Mouse (Mus musculus): ENCODE results near the gene Zbtb16.

Gene Zbtb16

GRCm38 (mm10) chr9:48835631-48836565 is at the start of gene Zbtb16:
Gene Zbtb16 (minus strand): TSS chr9:48836222.
- DNase-seq (ENCODE audit: low spot score): peak; percentile 69

GRCm38 (mm10) chr9:48872896-48873295 is 36.9 kb upstream of the Zbtb16 start:
- no peak for DNase-seq (ENCODE audit: low spot score)

DNA sequence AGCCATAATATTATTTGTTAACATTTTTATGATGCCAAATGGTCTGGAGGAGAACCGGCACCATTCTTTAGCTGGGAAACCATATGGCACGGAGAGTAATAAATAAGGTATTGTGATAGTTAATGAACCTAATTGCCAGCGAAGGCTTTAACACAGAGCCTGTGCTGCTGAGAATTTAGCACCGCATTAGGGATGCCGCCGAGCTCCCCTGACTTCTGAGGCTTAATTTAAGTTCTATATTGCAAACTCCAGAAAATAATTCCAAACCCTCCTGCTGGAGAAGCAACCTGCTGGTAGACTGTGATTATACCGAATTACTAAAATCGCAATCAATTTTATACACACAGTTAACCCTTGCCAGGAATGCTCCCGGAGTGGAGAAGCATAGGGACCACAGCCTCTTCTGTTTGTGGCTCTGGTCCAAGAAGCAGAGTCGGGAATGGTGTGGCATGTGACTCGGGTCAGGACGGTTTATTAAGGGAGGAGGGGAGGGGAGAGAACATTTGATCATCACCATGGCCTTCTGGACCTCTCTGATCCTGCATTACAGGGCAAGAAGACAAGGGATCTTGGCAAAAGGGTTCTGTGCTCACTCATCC is 30.6 kb upstream of the Zbtb16 start:
- no peak for DNase-seq (ENCODE audit: low spot score)

DNA sequence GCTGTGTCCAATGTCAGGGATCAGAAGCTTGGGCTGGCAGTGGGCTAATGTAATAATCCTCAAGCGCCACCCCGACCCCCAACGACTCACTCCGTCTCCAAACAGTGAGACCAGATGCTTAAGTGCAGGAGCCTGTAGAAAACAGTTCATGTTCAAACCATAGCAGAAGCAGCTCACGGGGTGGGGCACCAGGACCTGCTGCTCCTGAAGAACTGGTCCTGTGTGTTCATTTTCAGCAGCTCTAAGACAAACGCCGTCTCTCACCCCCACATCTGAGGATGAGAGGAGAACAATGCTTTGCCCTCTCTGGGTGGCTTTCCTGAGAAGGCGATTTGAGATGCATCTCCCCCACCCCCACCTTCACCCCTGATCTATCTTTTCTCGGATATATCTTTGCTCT is 29.2 kb upstream of the Zbtb16 start:
- no peak for DNase-seq (ENCODE audit: low spot score)

DNA sequence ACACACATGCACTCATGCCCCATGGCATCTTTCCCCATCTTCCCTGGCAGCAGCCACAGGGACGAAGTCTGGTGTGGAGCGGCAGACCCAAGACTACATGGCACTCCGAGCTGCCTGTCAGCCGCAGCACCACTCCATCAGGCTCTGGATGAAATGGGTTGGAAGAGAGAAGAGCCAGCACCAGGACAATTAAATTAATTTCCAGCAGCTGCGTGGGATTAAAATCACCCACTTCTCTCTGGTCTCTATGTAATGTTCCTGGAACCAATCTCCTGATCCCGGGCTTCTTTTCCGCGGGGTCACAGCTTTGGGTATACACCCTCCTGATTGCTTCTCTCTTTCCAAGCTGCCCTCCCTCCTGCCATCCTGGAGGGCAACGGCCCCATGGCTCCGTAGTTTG is 25.5 kb upstream of the Zbtb16 start:
- DNase-seq (ENCODE audit: low spot score): no peak

- DNase-seq (ENCODE audit: low spot score): peak; percentile 44
Observed at GRCm38 (mm10) chr9:48860526-48860845, 24.5 kb upstream of the Zbtb16 start.

DNA sequence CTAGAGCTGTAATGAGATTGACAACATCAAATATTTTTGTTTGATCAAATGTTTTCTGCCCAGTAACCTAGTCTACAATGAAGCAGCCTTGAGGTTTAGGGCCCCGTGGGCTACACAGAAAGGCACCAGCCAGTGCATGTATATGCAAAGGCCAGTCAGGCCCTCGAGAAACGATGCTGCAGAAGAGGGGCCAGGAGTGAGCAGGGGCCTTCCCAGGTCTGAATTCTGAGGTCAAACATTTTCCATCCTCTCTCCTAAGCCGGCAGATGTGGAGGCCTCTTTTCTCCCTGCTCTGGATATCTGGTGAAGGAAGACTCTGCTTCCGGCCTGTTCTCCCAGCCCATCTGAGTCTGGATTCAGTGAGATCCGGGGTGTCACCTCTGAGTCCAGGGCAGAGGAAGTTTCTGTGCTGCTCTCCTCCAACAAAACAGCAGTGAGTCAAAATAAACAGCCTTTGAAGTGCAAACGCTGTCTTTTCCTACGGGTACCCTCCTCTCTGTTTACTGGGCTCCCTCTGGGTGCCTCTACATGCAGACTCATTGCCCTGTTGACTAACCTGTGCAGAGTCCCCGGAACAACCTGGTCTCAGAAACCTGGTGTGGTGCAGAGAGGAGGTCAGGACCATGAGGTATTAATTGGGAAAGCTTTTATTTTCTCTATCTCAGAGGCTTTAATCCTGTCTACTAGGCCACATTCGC is 24.0 kb upstream of the Zbtb16 start:
- no peak for DNase-seq (ENCODE audit: low spot score)

DNA sequence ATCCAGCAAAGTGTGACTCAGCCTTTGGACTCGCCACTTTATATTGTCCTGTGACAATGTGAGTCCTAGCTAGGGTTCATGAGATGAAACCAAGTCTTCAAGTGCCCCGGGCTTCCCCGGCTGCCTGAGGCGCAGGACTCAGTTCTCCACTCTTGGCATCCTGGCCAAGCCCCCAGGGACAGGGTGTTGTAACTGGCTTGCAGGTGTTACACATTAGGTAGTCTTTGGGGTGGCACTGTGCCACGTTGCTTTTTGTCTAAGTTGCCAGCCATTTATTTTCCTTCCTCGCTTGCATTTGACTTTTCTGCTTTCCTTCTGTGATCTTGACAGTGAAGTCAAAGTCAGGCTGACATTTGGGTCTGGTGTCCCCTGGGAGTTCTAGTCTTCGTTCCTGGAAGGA is 21.9 kb upstream of the Zbtb16 start:
- no peak for DNase-seq (ENCODE audit: low spot score)

DNA sequence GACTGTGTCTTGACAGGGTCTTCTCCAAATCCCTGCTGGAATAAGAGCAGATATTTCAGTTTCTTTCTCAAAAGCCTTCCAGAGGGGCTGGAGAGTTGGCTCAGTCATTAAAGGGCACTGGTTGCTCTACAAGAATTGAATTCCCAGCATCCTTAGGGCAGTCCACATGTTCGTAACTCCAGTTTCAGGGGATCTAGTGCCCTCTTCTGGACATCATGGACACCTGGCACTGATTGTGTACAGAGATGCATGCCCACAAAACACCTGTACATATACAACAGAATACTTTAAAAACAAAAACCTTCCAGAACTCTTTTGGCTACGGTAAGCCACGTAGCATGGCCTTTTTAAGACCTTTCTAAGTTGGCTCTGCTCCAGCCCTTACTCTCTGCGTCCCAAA is 20.2 kb upstream of the Zbtb16 start:
- no peak for DNase-seq (ENCODE audit: low spot score)

- no peak for DNase-seq (ENCODE audit: low spot score)
Observed at GRCm38 (mm10) chr9:48849531-48849930, 13.5 kb upstream of the Zbtb16 start.

GRCm38 (mm10) chr9:48839568-48839967 is 3.5 kb upstream of the Zbtb16 start:
- no peak for DNase-seq (ENCODE audit: low spot score)

GRCm38 (mm10) chr9:48838346-48838745 is 2.3 kb upstream of the Zbtb16 start:
- DNase-seq (ENCODE audit: low spot score): no peak

DNA sequence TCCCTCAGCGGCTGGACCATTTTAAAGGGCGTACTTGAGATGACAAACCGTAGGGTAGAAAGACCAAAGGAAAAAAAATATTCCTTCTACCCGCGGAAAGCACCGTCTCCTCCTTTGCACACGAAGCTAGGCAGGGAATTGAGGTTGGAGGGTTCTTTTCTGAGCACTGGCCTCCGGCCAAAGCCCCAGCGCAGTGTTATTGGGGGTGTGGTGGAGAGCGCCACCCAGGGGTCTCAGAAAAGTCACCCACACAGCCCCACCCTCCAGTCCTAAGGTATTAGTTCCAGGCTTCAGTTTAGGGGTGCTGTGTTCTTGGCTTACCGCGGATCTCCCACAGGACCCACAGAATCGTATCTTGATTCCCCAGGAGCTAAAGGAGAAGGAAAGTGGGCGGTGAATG is 1.2 kb upstream of the Zbtb16 start:
- no peak for DNase-seq (ENCODE audit: low spot score)

DNA sequence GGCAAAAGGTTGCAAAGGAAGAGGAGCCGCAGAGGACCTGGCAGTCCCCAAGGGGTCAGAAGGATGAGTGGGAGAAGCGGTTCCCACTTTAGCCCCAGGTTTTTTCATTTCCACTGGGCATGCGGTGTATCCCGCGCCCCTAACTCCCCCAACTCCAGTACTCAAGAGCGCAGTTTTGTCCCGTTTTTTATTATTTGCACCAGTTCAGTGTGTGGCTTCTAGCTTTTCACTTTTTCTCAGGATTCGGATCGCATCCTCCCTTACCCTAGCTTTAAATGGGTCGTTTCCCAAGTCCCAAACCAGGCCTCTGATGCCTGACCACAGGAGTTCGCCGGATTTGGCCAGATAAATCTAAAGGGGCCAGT is 526 bp upstream of the Zbtb16 start:
- DNase-seq (ENCODE audit: low spot score): no peak

DNA sequence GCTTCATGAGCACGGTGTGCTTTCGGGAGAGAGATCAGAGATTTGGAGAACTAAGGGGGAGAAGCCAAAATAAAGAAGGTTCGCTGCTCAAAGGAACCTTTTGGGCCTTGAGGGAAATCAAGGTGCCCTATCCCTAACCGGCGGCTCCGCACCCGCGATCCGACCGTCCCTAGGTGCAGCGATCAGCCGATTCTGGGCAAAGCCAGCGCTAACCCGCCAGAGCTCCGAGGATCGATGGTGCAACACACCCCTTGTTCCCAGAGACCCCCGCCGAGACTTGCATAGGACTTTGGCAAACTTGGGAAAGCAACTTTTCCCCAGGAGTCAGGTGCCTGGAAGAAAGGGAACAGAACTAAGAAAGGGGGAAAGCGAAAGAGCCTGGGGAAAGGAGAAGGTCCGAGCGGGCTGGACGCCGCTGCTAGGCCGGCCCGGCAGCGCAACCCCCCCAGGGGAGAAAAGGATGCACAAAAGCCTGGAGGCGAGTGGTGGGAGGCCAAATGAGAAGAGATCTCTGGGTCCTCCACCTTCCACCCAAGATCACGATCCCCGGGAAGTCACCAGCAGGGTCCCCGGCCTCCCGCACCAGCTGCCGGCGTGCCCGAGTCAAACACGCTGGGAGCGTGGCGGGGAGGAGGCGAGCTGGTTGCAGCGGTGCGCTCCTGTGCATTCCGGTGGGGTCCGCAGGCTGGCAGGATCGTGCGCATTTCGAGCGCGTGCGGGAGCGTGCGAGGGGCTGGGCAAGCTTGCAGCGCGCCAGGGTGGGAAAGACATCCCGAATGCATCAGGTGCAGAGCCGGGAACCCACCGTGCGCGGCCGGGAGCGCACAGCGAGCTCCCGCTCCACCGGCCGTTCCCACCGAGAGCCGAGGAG is 1.2 kb downstream of the Zbtb16 start:
- no peak for DNase-seq (ENCODE audit: low spot score)

DNA sequence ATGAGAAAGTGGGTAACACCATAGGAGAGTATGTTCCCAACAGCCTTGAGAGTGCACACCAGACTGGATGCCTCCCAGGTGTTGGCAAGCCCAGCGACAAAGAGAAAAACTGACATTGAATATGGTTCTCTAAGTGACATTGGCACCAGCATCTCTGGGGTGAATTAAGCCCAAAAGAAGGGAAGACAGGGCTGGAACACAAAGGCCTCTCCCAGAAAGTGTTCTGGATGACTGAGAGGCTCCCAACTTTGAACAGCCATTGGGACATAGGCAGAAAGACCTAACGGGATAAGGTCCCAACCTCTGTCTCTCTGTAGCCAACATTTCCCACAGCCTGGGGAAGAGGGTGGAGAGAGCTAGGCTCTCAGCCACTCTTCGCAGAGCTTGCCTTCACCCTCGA is 2.0 kb downstream of the Zbtb16 start:
- no peak for DNase-seq (ENCODE audit: low spot score)

DNA sequence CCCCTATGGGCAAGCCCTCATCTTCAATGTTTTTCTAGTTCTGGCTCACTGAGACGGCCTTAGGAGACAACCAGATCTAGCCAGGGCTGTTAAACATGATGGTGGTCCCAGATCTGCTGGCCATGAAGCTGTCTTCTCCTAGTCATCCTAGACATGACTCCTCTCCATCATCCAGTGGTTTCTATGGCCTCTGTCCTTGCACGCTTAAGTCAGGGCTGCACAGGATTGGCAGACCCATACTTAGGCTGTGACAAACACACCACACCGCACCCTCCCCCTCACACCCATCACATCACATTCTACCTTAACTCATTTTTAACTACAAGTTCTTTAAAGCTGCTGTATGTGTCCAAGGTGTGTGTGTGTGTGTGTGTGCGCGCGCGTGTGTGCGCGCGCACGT is 2.5 kb downstream of the Zbtb16 start:
- DNase-seq (ENCODE audit: low spot score): no peak

GRCm38 (mm10) chr9:48832473-48833100 is 3.4 kb downstream of the Zbtb16 start:
- no peak for DNase-seq (ENCODE audit: low spot score)

DNA sequence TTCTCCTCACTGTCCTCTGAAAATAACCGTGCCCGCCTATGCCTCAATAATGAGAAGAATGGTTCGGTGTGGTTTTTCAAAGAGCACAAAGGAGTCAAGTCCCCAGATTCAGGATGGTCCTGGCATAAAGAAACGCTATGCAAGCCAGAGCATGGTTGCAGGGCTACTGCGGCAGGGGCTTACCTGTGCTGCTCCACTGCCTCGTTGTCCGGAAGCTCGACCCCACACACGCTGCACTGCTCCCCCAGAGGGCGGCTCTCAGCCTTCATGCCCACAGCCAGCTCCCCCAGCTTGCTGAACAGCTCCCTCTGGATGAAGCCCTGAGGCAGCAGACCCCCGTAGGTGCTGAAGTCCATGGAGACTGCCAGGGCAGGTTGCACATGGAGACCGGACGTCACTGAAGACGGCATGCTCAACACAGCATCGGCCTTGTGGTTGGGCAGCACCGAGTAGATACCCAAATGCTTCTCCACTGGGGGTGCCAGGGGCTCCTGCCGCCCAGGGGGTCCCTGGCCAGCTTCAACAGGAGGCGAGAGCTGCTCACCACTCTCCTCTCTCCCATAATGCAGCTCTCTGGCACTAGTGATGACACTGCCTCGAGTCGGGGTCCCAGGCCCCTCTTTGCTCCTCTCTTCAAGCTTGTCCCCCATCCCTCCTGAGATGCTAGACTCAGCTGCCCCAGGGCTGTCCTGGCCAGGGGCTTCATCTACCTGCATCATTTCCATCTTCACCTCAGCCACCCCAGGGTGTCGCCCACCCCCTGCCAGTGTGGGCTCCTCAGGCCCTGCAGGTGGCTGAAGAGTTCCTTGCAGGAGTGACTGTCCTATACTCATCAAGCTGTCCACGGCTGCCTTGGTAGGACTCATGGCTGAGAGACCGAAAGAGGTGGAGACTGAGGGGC is 4.2 kb downstream of the Zbtb16 start:
- no peak for DNase-seq (ENCODE audit: low spot score)

DNA sequence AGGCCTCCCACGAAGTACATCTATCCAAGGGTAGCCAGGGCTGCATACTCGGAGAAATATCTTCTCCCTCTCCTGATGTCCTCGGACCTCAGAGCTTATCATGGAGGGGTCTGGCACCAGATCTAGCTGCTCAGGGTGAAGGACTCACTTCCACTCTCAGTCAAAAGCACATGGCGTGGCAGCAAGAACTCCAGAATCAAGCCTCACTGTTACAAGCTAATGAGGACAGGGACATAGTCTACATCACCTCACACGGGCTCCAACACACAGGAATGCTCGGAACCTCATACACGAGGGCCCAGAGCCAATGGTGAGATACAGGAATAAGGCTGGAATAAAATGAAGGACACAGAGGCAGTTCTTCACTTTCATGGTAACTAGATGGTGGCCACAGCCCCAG is 7.2 kb downstream of the Zbtb16 start:
- DNase-seq (ENCODE audit: low spot score): no peak
